Mouse (Mus musculus): ENCODE measurements at regions not wholly inside any gene's neighbourhood (a gene's known extent, or its start where the extent isn't known, plus 50 kb on each side); places are given as distances from the start of the nearest gene placed in this dataset.

DNA sequence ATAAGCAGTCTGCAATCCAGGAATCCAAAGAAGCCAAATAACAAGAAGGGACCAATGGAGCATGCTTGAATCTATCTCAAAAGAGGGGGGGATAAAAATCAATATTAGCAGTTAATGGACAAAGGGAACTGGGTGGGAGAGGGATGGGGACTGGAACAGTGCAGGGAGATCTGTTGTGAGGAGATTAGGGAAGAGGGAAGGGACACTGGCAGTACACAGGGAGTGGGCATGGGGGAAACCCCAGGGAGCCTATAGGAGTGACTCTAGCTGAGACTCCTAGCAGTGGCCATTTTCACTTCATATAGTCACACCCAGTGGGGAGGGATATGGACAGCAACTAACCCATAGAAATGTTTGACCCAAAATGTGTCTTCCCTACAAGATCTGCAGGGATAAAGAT is 1402.8 kb downstream of the Hace1 start:
- Histone ChIP-seq H3K4me2 (ENCODE audit: low read depth, low read length) (no peak overlapping the region), H3K9me3 (replicated peaks; ENCODE audit: control insufficient read depth, low read length) (no peaks in the 10 kb centered on the region), H3K9ac (replicated peaks; ENCODE audit: low read length) (no peak overlapping the region), H3K27me3 (ENCODE audit: control insufficient read depth, insufficient read depth, low read length) (no peaks in the 10 kb centered on the region), H3K4me3 (ENCODE audit: low read depth, low read length) (no peak overlapping the region), H3K27ac (replicated peaks; ENCODE audit: low read depth, low read length) (no peak overlapping the region), H3K4me1 (ENCODE audit: control insufficient read depth, insufficient read depth, low read length) (no peaks in the 10 kb centered on the region), H3K36me3 (replicated peaks; ENCODE audit: control insufficient read depth, insufficient read depth, low read depth, low read length) (no peaks in the 10 kb centered on the region)
- ATAC-seq (replicated peaks; ENCODE audit: insufficient number of reproducible peaks, low FRiP score, low TSS enrichment, low read depth): peak; percentile 65; the same call in 1 of the 2 replicates
- DNase-seq (ENCODE audit: low spot score): no peak

DNA sequence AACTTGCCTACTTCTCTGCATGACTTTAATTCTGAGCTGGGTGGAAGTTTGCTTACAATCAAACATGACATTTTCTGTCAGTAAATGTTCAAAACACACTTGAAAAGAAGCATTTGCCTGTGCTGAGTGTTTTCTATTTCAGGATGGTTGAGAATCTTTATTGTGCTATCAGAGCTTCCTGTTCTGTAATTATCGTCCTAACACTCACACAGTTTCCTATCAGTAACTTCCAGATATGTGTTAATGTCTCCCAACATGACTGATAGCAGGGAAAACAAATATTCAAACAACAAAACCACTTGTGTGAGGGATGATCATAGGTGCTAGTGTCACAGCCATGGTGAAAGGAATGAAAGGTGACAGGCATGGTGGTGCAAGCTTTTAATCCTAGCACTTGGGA is 1422.1 kb downstream of the Hace1 start:
- H3K9me3 ChIP-seq (replicated peaks; ENCODE audit: control insufficient read depth, low read length): no peaks in the 10 kb centered on the region
- 79% methylated on average over 1 of the region's 1 CpGs for WGBS
- H3K4me3 ChIP-seq (ENCODE audit: low read depth, low read length): no peak overlapping the region
- H3K27ac ChIP-seq (replicated peaks; ENCODE audit: low read depth, low read length): no peak overlapping the region
- DNase-seq (ENCODE audit: low spot score) (no peak), ATAC-seq (replicated peaks; ENCODE audit: insufficient number of reproducible peaks, low FRiP score, low TSS enrichment, low read depth) (no peak)
- no peaks in the 10 kb centered on the region for H3K36me3 ChIP-seq (replicated peaks; ENCODE audit: control insufficient read depth, insufficient read depth, low read depth, low read length)
- H3K9ac ChIP-seq (replicated peaks; ENCODE audit: low read length): no peak overlapping the region
- H3K4me2 ChIP-seq (ENCODE audit: low read depth, low read length): no peak overlapping the region
- H3K27me3 ChIP-seq (ENCODE audit: control insufficient read depth, insufficient read depth, low read length): no peaks in the 10 kb centered on the region
- no peaks in the 10 kb centered on the region for H3K4me1 ChIP-seq (ENCODE audit: control insufficient read depth, insufficient read depth, low read length)

DNA sequence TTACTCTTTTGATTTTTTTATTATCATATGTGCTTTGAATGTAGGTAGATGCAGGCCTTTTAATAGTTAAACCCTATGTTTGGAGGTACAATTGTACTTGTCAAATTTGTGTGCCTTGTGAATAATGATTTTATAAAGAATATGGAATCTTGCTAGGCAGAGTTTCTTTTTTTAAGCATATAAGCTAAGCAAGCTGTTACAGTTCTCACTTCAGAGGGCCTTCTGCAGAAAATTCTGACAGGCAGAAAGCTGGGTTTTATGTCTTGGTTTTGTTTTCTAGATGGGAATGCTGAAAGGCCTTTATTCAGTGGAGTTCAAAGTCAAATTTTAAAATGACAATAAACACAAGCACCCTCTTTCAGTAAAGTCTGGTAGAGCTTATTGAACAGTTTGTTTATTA is 1451.1 kb downstream of the Hace1 start:
- Histone ChIP-seq H3K4me1 (ENCODE audit: control insufficient read depth, insufficient read depth, low read length) (no peaks in the 10 kb centered on the region), H3K4me3 (ENCODE audit: low read depth, low read length) (no peak overlapping the region), H3K9me3 (replicated peaks; ENCODE audit: control insufficient read depth, low read length) (no peaks in the 10 kb centered on the region), H3K27ac (replicated peaks; ENCODE audit: low read depth, low read length) (no peak overlapping the region), H3K4me2 (ENCODE audit: low read depth, low read length) (no peak overlapping the region), H3K27me3 (ENCODE audit: control insufficient read depth, insufficient read depth, low read length) (no peaks in the 10 kb centered on the region), H3K36me3 (replicated peaks; ENCODE audit: control insufficient read depth, insufficient read depth, low read depth, low read length) (no peaks in the 10 kb centered on the region), H3K9ac (replicated peaks; ENCODE audit: low read length) (no peak overlapping the region)
- no peak for DNase-seq (ENCODE audit: low spot score)
- ATAC-seq (replicated peaks; ENCODE audit: insufficient number of reproducible peaks, low FRiP score, low TSS enrichment, low read depth): no peak

DNA sequence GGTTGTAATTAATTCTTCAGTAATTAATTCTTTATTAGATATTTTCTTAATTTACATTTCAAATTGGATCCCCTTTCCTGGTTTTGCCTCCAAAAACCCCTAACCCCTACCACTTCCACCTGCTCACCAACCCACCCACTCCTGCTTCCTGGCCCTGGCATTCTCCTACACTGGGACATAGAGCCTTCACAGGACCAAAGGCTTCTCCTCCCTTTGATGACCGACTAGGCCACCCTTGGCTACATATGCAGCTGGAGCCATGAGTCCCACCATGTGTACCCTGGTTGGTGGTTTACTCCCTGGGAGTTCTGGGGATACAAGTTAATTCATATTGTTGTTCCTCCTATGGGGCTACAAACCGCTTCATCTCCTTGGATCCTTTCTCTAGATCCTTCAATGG is 1477.0 kb downstream of the Hace1 start:
- ATAC-seq (replicated peaks; ENCODE audit: insufficient number of reproducible peaks, low FRiP score, low TSS enrichment, low read depth): no peak
- Histone ChIP-seq H3K36me3 (replicated peaks; ENCODE audit: control insufficient read depth, insufficient read depth, low read depth, low read length) (no peaks in the 10 kb centered on the region), H3K4me2 (ENCODE audit: low read depth, low read length) (no peak overlapping the region)

DNA sequence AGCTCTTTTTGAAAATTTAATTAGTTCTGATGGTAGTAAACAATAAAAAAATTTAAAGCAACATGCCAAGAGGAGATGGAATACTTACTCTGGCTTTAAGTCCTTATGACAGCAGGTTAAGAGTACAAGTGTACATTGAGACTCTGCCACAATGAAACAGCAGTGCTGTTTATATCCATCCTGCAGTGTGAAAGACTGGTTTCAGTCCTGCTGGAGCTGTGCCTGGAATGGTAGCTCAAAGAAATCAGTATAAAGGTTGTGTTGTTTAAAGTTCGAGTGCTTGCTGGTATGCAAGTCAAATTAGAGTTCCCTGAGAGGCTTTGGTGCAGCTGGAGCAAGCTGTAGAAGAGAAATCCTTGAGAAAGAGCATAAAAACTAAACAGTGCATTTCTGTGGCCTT is 1524.9 kb downstream of the Hace1 start:
- Histone ChIP-seq H3K27me3 (ENCODE audit: control insufficient read depth, insufficient read depth, low read length) (no peaks in the 10 kb centered on the region), H3K9me3 (replicated peaks; ENCODE audit: control insufficient read depth, low read length) (no peaks in the 10 kb centered on the region), H3K4me1 (ENCODE audit: control insufficient read depth, insufficient read depth, low read length) (no peaks in the 10 kb centered on the region), H3K9ac (replicated peaks; ENCODE audit: low read length) (no peak overlapping the region), H3K27ac (replicated peaks; ENCODE audit: low read depth, low read length) (no peak overlapping the region), H3K4me2 (ENCODE audit: low read depth, low read length) (no peak overlapping the region), H3K4me3 (ENCODE audit: low read depth, low read length) (no peak overlapping the region), H3K36me3 (replicated peaks; ENCODE audit: control insufficient read depth, insufficient read depth, low read depth, low read length) (no peaks in the 10 kb centered on the region)
- 23% methylated on average over 1 of the region's 1 CpGs for WGBS
- ATAC-seq (replicated peaks; ENCODE audit: insufficient number of reproducible peaks, low FRiP score, low TSS enrichment, low read depth) (no peak), DNase-seq (ENCODE audit: low spot score) (no peak)

More for the DNA sequence above, 1477.0 kb downstream of the Hace1 start:
- H3K9ac ChIP-seq (replicated peaks; ENCODE audit: low read length): no peak overlapping the region
- WGBS: 85% methylated on average over 2 of the region's 2 CpGs
- no peak overlapping the region for H3K4me3 ChIP-seq (ENCODE audit: low read depth, low read length)
- H3K4me1 ChIP-seq (ENCODE audit: control insufficient read depth, insufficient read depth, low read length): no peaks in the 10 kb centered on the region
- H3K9me3 ChIP-seq (replicated peaks; ENCODE audit: control insufficient read depth, low read length): no peaks in the 10 kb centered on the region
- H3K27ac ChIP-seq (replicated peaks; ENCODE audit: low read depth, low read length): no peak overlapping the region
- no peak for DNase-seq (ENCODE audit: low spot score)
- H3K27me3 ChIP-seq (ENCODE audit: control insufficient read depth, insufficient read depth, low read length): no peaks in the 10 kb centered on the region
